Mouse (Mus musculus): ENCODE results near the gene Ppip5k1. TPM values are rescaled to one million over a fixed set of nuclear protein-coding genes. Genes with fewer than 3 reads are reported as not detected.

Gene Ppip5k1
- 9.3 and 11.4 TPM in 2 replicates for polyA plus RNA-seq (2015; fragmentation: Nextera tagmentation; extraction: Ambion mirVana)

DNA sequence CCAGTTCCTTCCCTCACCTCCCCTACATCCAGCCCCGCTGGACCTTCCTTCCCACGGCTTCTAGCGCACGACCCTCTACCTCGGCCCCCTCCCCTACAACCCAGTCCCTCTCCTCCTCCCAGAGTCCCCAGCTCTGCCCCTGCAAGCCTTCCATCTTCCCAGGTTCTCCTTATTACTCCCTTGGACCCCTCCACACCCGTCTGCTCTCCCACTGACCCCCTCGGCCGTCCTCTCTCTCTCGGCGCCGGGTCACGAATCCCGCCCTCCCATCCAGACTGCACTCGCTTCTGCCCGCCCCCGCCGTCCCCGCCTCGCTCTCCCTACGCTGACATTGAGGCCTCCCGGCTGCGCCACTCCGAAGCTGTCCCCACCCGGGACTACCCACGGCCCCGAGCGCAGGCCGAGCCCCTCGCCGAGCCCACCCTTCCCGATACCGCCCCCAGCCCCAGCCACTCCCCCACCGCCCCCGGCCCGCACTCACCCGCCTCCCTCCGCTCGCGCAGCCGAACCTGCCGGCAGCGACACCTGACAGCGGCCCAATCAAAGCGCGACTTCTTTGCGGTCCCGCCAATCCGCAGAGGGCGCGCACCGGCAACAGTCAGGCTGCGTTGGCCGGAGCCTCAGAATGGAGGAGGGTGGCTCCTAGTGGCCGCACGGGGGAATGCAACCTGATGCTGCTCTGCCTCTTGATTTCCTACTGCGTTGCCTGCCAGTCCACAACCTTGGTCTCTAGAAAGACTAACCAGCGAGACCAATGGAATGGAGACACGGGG lies at the start of gene Ppip5k1:
Gene Ppip5k1 (minus strand): TSS at position 577 of the 773 bp plus-strand sequence.

DNA sequence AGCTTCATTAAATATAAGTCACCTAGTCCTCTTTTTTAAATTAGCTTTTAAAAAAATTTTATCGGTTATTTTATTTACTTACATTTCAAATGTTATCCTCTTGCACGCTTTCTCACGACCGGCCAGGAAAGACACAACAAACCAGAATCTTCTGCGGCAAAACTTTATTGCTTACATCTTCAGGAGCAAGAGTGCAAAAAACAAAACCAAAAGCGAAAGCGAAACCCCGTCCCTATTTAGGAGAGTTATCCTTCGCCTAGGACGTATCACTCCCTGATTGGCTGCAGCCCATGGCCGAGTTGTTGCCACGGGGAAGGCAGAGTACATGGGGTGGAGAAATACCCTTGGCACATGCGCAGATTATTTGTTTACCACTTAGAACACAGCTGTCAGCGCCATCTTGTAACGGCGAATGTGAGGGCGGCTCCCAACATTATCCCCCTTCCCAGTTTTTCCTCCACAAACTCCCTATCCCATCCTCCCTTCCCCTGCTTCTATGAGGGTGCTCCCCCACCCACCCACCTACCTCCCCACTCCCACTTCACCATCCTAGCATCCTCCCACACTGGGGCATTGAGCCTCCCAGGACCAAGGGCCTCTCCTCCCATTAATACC lies 31.9 kb upstream of the Ppip5k1 start, which contains the start of gene Strc:
Gene Strc (minus strand): TSS at position 208 of the 615 bp plus-strand sequence.

DNA sequence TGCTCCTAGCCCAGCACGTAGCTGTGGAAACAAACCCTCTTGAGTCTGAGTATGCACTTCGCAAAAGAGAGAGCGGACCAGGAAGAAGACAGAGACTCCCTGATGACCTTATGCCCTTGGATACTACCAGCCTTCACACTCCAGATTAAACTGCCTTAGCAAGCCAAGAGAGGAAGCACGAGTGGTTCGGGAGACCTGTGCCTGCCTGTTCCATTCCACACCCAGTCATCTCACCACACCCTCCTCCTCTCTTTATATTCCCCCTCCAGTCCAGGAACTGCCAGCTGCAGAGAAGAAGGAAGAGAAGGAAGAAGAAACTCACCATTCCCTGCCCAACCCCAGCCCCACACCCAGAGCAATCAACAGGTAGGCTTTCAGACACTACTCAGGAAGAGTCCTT lies 2.3 kb upstream of the Ppip5k1 start, which contains the start of gene Ckmt1:
Gene Ckmt1 (plus strand): TSS at position 221 of the 400 bp plus-strand sequence.

DNA sequence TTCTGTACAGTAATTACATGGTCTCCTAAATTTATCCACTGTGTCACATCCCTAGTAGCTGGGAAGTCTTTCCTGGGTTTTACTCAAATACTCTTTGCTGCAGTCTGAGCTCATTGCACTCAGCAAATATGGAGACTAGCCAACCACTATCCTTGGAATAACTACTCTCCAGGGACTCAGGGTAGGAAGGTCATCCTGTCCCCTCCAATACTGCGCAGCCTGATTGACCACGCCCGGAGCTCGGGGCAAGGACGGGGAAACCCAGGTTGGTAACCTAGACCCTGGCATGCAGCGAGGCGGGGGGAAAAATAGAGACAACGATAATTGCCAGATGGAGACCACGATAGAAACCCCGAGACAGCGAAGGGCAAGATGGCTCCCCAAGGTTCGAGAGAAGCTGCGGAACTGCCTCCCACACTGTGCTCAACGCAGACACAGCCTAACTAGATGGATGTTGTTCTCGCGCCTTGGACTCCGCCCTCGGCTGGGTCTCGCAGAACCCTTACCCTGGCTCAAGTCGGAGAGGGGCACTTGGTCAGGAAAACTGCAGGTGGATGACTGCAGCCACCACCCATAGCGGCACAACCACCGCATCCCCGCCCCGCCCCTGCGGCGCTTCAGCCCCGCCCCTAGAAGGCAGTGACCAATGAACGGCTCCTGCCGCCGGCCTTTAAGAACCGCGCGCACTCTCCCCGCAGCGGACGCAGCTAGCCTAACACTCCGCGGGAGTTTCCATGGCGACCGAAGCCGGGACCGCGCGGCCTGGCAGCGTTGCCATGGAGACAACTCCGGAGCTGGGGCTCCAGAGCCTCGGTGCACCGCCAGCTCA lies 66.1 kb downstream of the Ppip5k1 start, which contains the start of gene Map1a:
Gene Map1a (plus strand): TSS at position 700 of the 829 bp plus-strand sequence.

DNA sequence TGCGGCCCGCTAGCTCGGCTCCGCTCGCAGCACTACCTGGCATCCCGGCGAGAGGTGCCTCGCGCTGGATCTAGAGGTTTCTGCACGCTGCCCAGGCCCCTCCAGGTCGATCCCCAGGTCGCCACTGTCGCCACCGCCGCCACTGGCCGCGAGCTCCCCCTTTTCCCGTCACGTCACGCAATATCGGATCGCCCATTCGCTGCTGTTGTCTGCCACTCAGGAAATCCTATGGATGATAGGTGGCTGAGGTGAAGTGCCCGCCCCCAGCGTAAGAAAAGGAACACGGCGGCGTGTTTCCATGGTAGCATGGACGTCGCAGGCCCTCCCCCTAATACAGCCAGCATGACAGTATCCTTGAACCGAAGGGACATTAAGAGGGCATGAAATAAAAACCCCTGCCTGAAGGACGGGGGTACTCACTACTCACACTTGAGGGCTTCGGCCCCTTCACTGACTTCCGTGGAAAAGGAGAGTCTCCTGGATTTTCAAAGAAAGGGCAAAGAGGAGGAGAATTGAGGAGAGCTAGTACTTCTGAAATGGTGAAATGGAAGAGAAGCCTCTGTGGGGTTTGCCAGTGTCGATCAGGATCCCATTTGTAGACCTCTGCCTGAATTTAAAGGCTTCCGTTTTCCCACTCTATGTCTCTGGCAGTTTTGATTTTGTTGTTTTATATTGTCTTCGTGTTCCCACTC lies 83.8 kb downstream of the Ppip5k1 start, which contains the start of gene Trp53bp1:
Gene Trp53bp1 (minus strand): TSS at position 172 of the 692 bp plus-strand sequence.

Other genes starting within 250 kb of the Ppip5k1 start
- not detected in 2 replicates for gene Tgm7, start 245.6 kb downstream of the Ppip5k1 start, polyA plus RNA-seq (2015; fragmentation: Nextera tagmentation; extraction: Ambion mirVana)
- 10.5 and 15.7 TPM in 2 replicates for gene Adal, start 215.0 kb downstream of the Ppip5k1 start, polyA plus RNA-seq (2015; fragmentation: Nextera tagmentation; extraction: Ambion mirVana)
- 10.3 and 14.8 TPM in 2 replicates for gene Lcmt2, start 214.7 kb downstream of the Ppip5k1 start, polyA plus RNA-seq (2015; fragmentation: Nextera tagmentation; extraction: Ambion mirVana)
- 16.6 and 29.5 TPM in 2 replicates for gene Tubgcp4, start 184.7 kb downstream of the Ppip5k1 start, polyA plus RNA-seq (2015; fragmentation: Nextera tagmentation; extraction: Ambion mirVana)
- gene Zscan29, start 184.3 kb downstream of the Ppip5k1 start, polyA plus RNA-seq (2015; fragmentation: Nextera tagmentation; extraction: Ambion mirVana), result 6.4 and 9.1 TPM in 2 replicates
- gene Trp53bp1, start 84.0 kb downstream of the Ppip5k1 start, polyA plus RNA-seq (2015; fragmentation: Nextera tagmentation; extraction: Ambion mirVana), result 20.4 and 25.4 TPM in 2 replicates
- gene Map1a, start 65.8 kb downstream of the Ppip5k1 start, polyA plus RNA-seq (2015; fragmentation: Nextera tagmentation; extraction: Ambion mirVana), result 2.8 and 6.2 TPM in 2 replicates
- gene Ckmt1, start 2.3 kb upstream of the Ppip5k1 start, polyA plus RNA-seq (2015; fragmentation: Nextera tagmentation; extraction: Ambion mirVana), result 6.4 and 19.6 TPM in 2 replicates
- gene Strc, start 31.8 kb upstream of the Ppip5k1 start, polyA plus RNA-seq (2015; fragmentation: Nextera tagmentation; extraction: Ambion mirVana), result not detected in 2 replicates
- gene Pdia3, start 58.4 kb upstream of the Ppip5k1 start, polyA plus RNA-seq (2015; fragmentation: Nextera tagmentation; extraction: Ambion mirVana), result 392 and 541 TPM in 2 replicates
- 1.6 and 3.3 TPM in 2 replicates for gene Catsper2, start 58.4 kb upstream of the Ppip5k1 start, polyA plus RNA-seq (2015; fragmentation: Nextera tagmentation; extraction: Ambion mirVana)
- gene Ell3, start 88.9 kb upstream of the Ppip5k1 start, polyA plus RNA-seq (2015; fragmentation: Nextera tagmentation; extraction: Ambion mirVana), result 0.43 and 1.2 TPM in 2 replicates
- 441 and 474 TPM in 2 replicates for gene Serf2, start 93.8 kb upstream of the Ppip5k1 start, polyA plus RNA-seq (2015; fragmentation: Nextera tagmentation; extraction: Ambion mirVana)
- gene Hypk, start 97.9 kb upstream of the Ppip5k1 start, polyA plus RNA-seq (2015; fragmentation: Nextera tagmentation; extraction: Ambion mirVana), result 102 and 125 TPM in 2 replicates
- 0.17 and 0.38 TPM in 2 replicates for gene Serinc4, start 101.4 kb upstream of the Ppip5k1 start, polyA plus RNA-seq (2015; fragmentation: Nextera tagmentation; extraction: Ambion mirVana)
- gene Mfap1b, start 118.7 kb upstream of the Ppip5k1 start, polyA plus RNA-seq (2015; fragmentation: Nextera tagmentation; extraction: Ambion mirVana), result 45.3 and 47.8 TPM in 2 replicates
- 13.8 and 16.9 TPM in 2 replicates for gene Mfap1a, start 151.3 kb upstream of the Ppip5k1 start, polyA plus RNA-seq (2015; fragmentation: Nextera tagmentation; extraction: Ambion mirVana)
- 2.9 and 5.0 TPM in 2 replicates for gene Wdr76, start 151.3 kb upstream of the Ppip5k1 start, polyA plus RNA-seq (2015; fragmentation: Nextera tagmentation; extraction: Ambion mirVana)

All from adrenal gland, postnatal 0 days (tissue).